Mouse (Mus musculus): ENCODE measurements around the gene Olfr721-ps1. TPM values are rescaled to one million over a fixed set of nuclear protein-coding genes. Genes with fewer than 3 reads are reported as not detected.

Olfr721-ps1 gene
- not detected in 2 replicates for polyA plus RNA-seq (2015; fragmentation: Nextera tagmentation; extraction: Ambion mirVana)

DNA sequence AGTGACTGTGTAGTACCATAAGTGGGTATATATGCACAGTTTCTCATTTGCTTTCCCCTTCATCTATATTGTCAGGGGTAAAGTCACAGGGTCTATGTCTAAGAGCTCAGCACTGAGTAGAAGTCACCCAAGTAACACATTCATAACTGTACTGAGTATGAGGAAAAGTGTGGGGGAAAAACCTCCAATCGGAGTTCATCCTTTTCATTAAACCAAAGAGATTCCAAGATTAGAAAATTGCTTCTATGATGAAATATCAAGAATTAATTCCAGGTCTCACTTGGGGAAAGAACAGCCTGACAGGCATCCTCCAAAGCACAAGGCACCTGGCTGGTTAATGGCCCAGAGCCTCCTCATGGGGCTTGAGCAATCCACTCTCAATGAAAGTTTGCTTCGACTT is at the start of gene Olfr721-ps1:
TSS of gene Olfr721-ps1 (plus strand) at position 301 of the 400 bp plus-strand sequence.

Other genes with a start within 250 kb of the Olfr721-ps1 start
- not detected in 2 replicates for gene Olfr720, start 214.5 kb upstream of the Olfr721-ps1 start, polyA plus RNA-seq (2015; fragmentation: Nextera tagmentation; extraction: Ambion mirVana)
- not detected in 2 replicates for gene Olfr31, start 78.5 kb upstream of the Olfr721-ps1 start, polyA plus RNA-seq (2015; fragmentation: Nextera tagmentation; extraction: Ambion mirVana)
- gene Il3ra, start 55.0 kb upstream of the Olfr721-ps1 start, polyA plus RNA-seq (2015; fragmentation: Nextera tagmentation; extraction: Ambion mirVana) = 5.3 and 7.0 TPM in 2 replicates